Mouse (Mus musculus) lung, adult 10 weeks (tissue): Measurements from ENCODE around the gene Gm10128. TPM values are rescaled to one million over a fixed set of nuclear protein-coding genes. Genes with fewer than 3 reads are reported as not detected.

ENCODE experiments used
- polyA plus RNA-seq: library from polyadenylated mRNA; stranded (reverse); fragments of 350-450 nt; fragmentation: Illumina TruSeq; extraction: RNeasy Lipid Tissue Mini Kit (QIAGEN cat#74804); gene quantifications from one replicate; pipeline ENCODE4 v1.2.3, GENCODE M21; 2014; ENCODE audit warnings: low read depth, low replicate concordance; ENCODE audit not compliant: insufficient read depth

The Gm10128 gene
- not detected for polyA plus RNA-seq

DNA sequence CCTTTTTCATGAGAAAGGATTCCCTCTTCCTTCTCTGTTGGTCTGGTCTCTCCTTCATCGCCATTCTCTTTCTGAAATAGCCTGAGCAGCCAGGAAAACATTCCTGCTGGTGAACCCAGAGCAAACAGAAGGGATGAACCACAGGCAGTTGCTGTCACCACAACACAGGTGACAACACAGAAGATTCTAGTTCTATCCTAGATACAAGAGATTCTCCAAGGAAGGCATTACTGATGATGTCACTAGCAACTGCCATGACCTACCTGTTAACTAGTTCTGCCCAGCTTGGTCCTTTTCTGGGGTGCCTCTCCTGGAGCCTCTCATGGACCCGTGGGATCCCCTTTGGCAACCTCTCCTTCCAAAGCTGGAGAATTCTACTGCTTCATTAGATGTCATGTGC lies at the start of gene Gm10128:
Gm10128 (minus strand) TSS at position 101 of the 400 bp plus-strand sequence.

DNA sequence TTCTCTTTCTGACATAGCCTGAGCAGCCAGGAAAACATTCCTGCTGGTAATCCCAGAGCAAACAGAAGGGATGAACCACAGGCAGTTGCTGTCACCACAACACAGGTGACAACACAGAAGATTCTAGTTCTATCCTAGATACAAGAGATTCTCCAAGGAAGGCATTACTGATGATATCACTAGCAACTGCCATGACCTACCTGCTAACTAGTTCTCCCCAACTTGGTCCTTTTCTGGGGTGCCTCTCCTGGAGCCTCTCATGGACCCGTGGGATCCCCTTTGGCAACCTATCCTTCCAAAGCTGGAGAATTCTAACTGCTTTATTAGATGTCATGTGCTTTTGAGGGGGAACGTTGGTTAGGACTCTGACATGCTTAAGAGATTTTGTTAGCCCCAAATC lies 48.3 kb downstream of the Gm10128 start, which contains the start of gene Gm10338:
Gm10338 (minus strand) TSS at position 101 of the 400 bp plus-strand sequence.

Other genes starting within 250 kb of the Gm10128 start
- gene Gm3755, start 193.1 kb downstream of the Gm10128 start, polyA plus RNA-seq, result not detected
- gene Gm3752, start 160.2 kb downstream of the Gm10128 start, polyA plus RNA-seq, result not detected
- not detected for gene Gm3558, start 75.4 kb downstream of the Gm10128 start, polyA plus RNA-seq
- not detected for gene Gm10338, start 48.4 kb downstream of the Gm10128 start, polyA plus RNA-seq
- gene Gm26661, start 147.6 kb upstream of the Gm10128 start, polyA plus RNA-seq, result not detected
- 7.1 TPM for gene Flnb, start 174.0 kb upstream of the Gm10128 start, polyA plus RNA-seq